Mouse (Mus musculus): ENCODE data around the gene Prmt1. TPM values are rescaled to one million over a fixed set of nuclear protein-coding genes. Genes with fewer than 3 reads are reported as not detected.

Prmt1 gene
- polyA plus RNA-seq, 1 experiment from 2014 or later: 206 TPM

Small RNA genes within 50 kb of the gene (microRNA-seq; reads per million reads assigned to microRNA genes)
- not detected for gene Mir7054

Other genes starting within 250 kb of the Prmt1 start
- 23.0 and 27.0 TPM in 2 replicates for gene Vrk3, start 238.2 kb downstream of the Prmt1 start, polyA plus RNA-seq (2014; fragmentation: Nextera tagmentation; extraction: Ambion mirVana)
- 0.95 and 1.0 TPM in 2 replicates for gene Zfp473, start 235.5 kb downstream of the Prmt1 start, polyA plus RNA-seq (2014; fragmentation: Nextera tagmentation; extraction: Ambion mirVana)
- gene Nup62, start 170.5 kb downstream of the Prmt1 start, polyA plus RNA-seq (2014; fragmentation: Nextera tagmentation; extraction: Ambion mirVana): 22.4 and 26.3 TPM in 2 replicates
- 1.6 and 1.7 TPM in 2 replicates for gene Il4i1, start 170.2 kb downstream of the Prmt1 start, polyA plus RNA-seq (2014; fragmentation: Nextera tagmentation; extraction: Ambion mirVana)
- 2.1 and 2.3 TPM in 2 replicates for gene Atf5, start 169.9 kb downstream of the Prmt1 start, polyA plus RNA-seq (2014; fragmentation: Nextera tagmentation; extraction: Ambion mirVana)
- gene Akt1s1, start 137.6 kb downstream of the Prmt1 start, polyA plus RNA-seq (2014; fragmentation: Nextera tagmentation; extraction: Ambion mirVana): 36.4 and 46.8 TPM in 2 replicates
- 92.5 and 96.4 TPM in 2 replicates for gene Tbc1d17, start 137.5 kb downstream of the Prmt1 start, polyA plus RNA-seq (2014; fragmentation: Nextera tagmentation; extraction: Ambion mirVana)
- 27.1 and 28.8 TPM in 2 replicates for gene Pnkp, start 129.4 kb downstream of the Prmt1 start, polyA plus RNA-seq (2014; fragmentation: Nextera tagmentation; extraction: Ambion mirVana)
- 475 and 479 TPM in 2 replicates for gene Ptov1, start 116.8 kb downstream of the Prmt1 start, polyA plus RNA-seq (2014; fragmentation: Nextera tagmentation; extraction: Ambion mirVana)
- 85.7 and 91.1 TPM in 2 replicates for gene Med25, start 93.9 kb downstream of the Prmt1 start, polyA plus RNA-seq (2014; fragmentation: Nextera tagmentation; extraction: Ambion mirVana)
- gene Fuz, start 90.5 kb downstream of the Prmt1 start, polyA plus RNA-seq (2014; fragmentation: Nextera tagmentation; extraction: Ambion mirVana): 14.5 and 16.0 TPM in 2 replicates
- gene Ap2a1, start 57.1 kb downstream of the Prmt1 start, polyA plus RNA-seq (2014; fragmentation: Nextera tagmentation; extraction: Ambion mirVana): 120 and 128 TPM in 2 replicates
- 0.11 and 0.19 TPM in 2 replicates for gene Tsks, start 43.4 kb downstream of the Prmt1 start, polyA plus RNA-seq (2014; fragmentation: Nextera tagmentation; extraction: Ambion mirVana)
- 54.3 and 60.3 TPM in 2 replicates for gene Cpt1c, start 11.7 kb downstream of the Prmt1 start, polyA plus RNA-seq (2014; fragmentation: Nextera tagmentation; extraction: Ambion mirVana)
- gene Irf3, start 11.1 kb upstream of the Prmt1 start, polyA plus RNA-seq (2014; fragmentation: Nextera tagmentation; extraction: Ambion mirVana): 53.8 and 60.2 TPM in 2 replicates
- gene Bcl2l12, start 12.1 kb upstream of the Prmt1 start, polyA plus RNA-seq (2014; fragmentation: Nextera tagmentation; extraction: Ambion mirVana): 6.4 and 9.5 TPM in 2 replicates
- 61.6 and 68.6 TPM in 2 replicates for gene Scaf1, start 29.8 kb upstream of the Prmt1 start, polyA plus RNA-seq (2014; fragmentation: Nextera tagmentation; extraction: Ambion mirVana)
- gene Rras, start 31.4 kb upstream of the Prmt1 start, polyA plus RNA-seq (2014; fragmentation: Nextera tagmentation; extraction: Ambion mirVana): 9.0 and 13.7 TPM in 2 replicates
- gene Prr12, start 66.3 kb upstream of the Prmt1 start, polyA plus RNA-seq (2014; fragmentation: Nextera tagmentation; extraction: Ambion mirVana): 17.3 and 17.9 TPM in 2 replicates
- gene Nosip, start 75.9 kb upstream of the Prmt1 start, polyA plus RNA-seq (2014; fragmentation: Nextera tagmentation; extraction: Ambion mirVana): 65.4 and 67.3 TPM in 2 replicates
- 12.7 and 12.8 TPM in 2 replicates for gene Prrg2, start 76.1 kb upstream of the Prmt1 start, polyA plus RNA-seq (2014; fragmentation: Nextera tagmentation; extraction: Ambion mirVana)
- 23.7 and 118 TPM in 2 replicates for gene Rcn3, start 105.7 kb upstream of the Prmt1 start, polyA plus RNA-seq (2014; fragmentation: Nextera tagmentation; extraction: Ambion mirVana)
- gene Fcgrt, start 117.3 kb upstream of the Prmt1 start, polyA plus RNA-seq (2014; fragmentation: Nextera tagmentation; extraction: Ambion mirVana): 7.0 and 36.4 TPM in 2 replicates
- 781 and 868 TPM in 2 replicates for gene Rps11, start 137.9 kb upstream of the Prmt1 start, polyA plus RNA-seq (2014; fragmentation: Nextera tagmentation; extraction: Ambion mirVana)
- 668 and 729 TPM in 2 replicates for gene Rpl13a, start 142.2 kb upstream of the Prmt1 start, polyA plus RNA-seq (2014; fragmentation: Nextera tagmentation; extraction: Ambion mirVana)
- gene Gm45713, start 149.7 kb upstream of the Prmt1 start, polyA plus RNA-seq (2014; fragmentation: Nextera tagmentation; extraction: Ambion mirVana): 0.33 TPM in 1 of 2 replicates, not detected in the other
- gene Flt3l, start 149.9 kb upstream of the Prmt1 start, polyA plus RNA-seq (2014; fragmentation: Nextera tagmentation; extraction: Ambion mirVana): 1.3 and 1.6 TPM in 2 replicates
- 90.4 and 91.2 TPM in 2 replicates for gene Pih1d1, start 167.7 kb upstream of the Prmt1 start, polyA plus RNA-seq (2014; fragmentation: Nextera tagmentation; extraction: Ambion mirVana)
- 16.9 and 19.8 TPM in 2 replicates for gene Aldh16a1, start 168.0 kb upstream of the Prmt1 start, polyA plus RNA-seq (2014; fragmentation: Nextera tagmentation; extraction: Ambion mirVana)
- gene Slc17a7, start 177.4 kb upstream of the Prmt1 start, polyA plus RNA-seq (2014; fragmentation: Nextera tagmentation; extraction: Ambion mirVana): 0.71 TPM in 1 of 2 replicates, not detected in the other
- gene Gfy, start 193.0 kb upstream of the Prmt1 start, polyA plus RNA-seq (2014; fragmentation: Nextera tagmentation; extraction: Ambion mirVana): not detected in 2 replicates
- gene Pth2, start 194.4 kb upstream of the Prmt1 start, polyA plus RNA-seq (2014; fragmentation: Nextera tagmentation; extraction: Ambion mirVana): not detected in 2 replicates
- 0.15 and 0.50 TPM in 2 replicates for gene Ccdc155, start 218.3 kb upstream of the Prmt1 start, polyA plus RNA-seq (2014; fragmentation: Nextera tagmentation; extraction: Ambion mirVana)
- gene Dkkl1, start 225.6 kb upstream of the Prmt1 start, polyA plus RNA-seq (2014; fragmentation: Nextera tagmentation; extraction: Ambion mirVana): 11.8 and 12.9 TPM in 2 replicates
- 24.5 and 39.9 TPM in 2 replicates for gene Tead2, start 229.2 kb upstream of the Prmt1 start, polyA plus RNA-seq (2014; fragmentation: Nextera tagmentation; extraction: Ambion mirVana)

Data from neural tube, embryonic 14.5 days (tissue).